Mouse (Mus musculus) mouse embryonic stem cell (cell line): ENCODE measurements around the gene Pip4k2a.

Source experiments
- in situ Hi-C, 2 experiments: fragments of 300-500 bp; cut with MboI; formaldehyde crosslinking; loops; 1 replicate in 1 of 2; 3 replicates in 1 of 2; pipeline ENCODE4 v1.14.3; 2019 to 2020; ENCODE audit warnings: low sequenced_read_pairs in 2 of 2, low pct_unique_long_range_greater_than_20kb in 1 of 2, mixed read lengths in 1 of 2; ENCODE audit not compliant: unreplicated experiment in 1 of 2

The Pip4k2a gene

GRCm38 (mm10) chr2:18937611-18938010 lies 60.3 kb downstream of the Pip4k2a start:
- in situ Hi-C loops, result no loop called here

GRCm38 (mm10) chr2:18936446-18936845 lies 61.5 kb downstream of the Pip4k2a start:
- in situ Hi-C loops, result no loop called here

- in situ Hi-C loops, result no loop called here
These were observed 62.3 kb downstream of the Pip4k2a start for GRCm38 (mm10) chr2:18935581-18936027.

- in situ Hi-C loops, result no loop called here
These were observed 63.8 kb downstream of the Pip4k2a start for GRCm38 (mm10) chr2:18934131-18934530.

GRCm38 (mm10) chr2:18933418-18933817 lies 64.5 kb downstream of the Pip4k2a start:
- in situ Hi-C loops, result no loop called here

GRCm38 (mm10) chr2:18930318-18931060 lies 67.4 kb downstream of the Pip4k2a start:
- in situ Hi-C loops, result no loop called here

- in situ Hi-C loops, result no loop called here
These were observed 69.2 kb downstream of the Pip4k2a start for GRCm38 (mm10) chr2:18928597-18929257.

GRCm38 (mm10) chr2:18928196-18928595 lies 69.7 kb downstream of the Pip4k2a start:
- in situ Hi-C loops, result no loop called here

GRCm38 (mm10) chr2:18923806-18924595 lies 73.9 kb downstream of the Pip4k2a start:
- in situ Hi-C loops, result no loop called here

- in situ Hi-C loops, result no loop called here
These were observed 74.8 kb downstream of the Pip4k2a start for GRCm38 (mm10) chr2:18923098-18923649.

- in situ Hi-C loops, result no loop called here
These were observed 76.3 kb downstream of the Pip4k2a start for GRCm38 (mm10) chr2:18921570-18922180.

GRCm38 (mm10) chr2:18920461-18920877 lies 77.5 kb downstream of the Pip4k2a start:
- in situ Hi-C loops, result no loop called here

- in situ Hi-C loops, result no loop called here
These were observed 78.0 kb downstream of the Pip4k2a start for GRCm38 (mm10) chr2:18919797-18920354.

- in situ Hi-C loops, result no loop called here
These were observed 80.1 kb downstream of the Pip4k2a start for GRCm38 (mm10) chr2:18917838-18918237.

- in situ Hi-C loops, result no loop called here
These were observed 80.6 kb downstream of the Pip4k2a start for GRCm38 (mm10) chr2:18917380-18917750.

GRCm38 (mm10) chr2:18916615-18917379 lies 81.1 kb downstream of the Pip4k2a start:
- in situ Hi-C loops, result no loop called here

- in situ Hi-C loops, result no loop called here
These were observed 81.9 kb downstream of the Pip4k2a start for GRCm38 (mm10) chr2:18916042-18916407.
